Mouse (Mus musculus) subcutaneous adipose tissue, adult 2 months (tissue): ENCODE data around the gene Entpd1. TPM values are rescaled to one million over a fixed set of nuclear protein-coding genes. Genes with fewer than 3 reads are reported as not detected.

Source experiments
- polyA plus RNA-seq: library from polyadenylated mRNA; depleted of rRNA; stranded (reverse); fragments of >200 nt; gene quantifications from 2 replicates; pipeline ENCODE4 v1.2.3, GENCODE M21; 2012; ENCODE audit warnings: low replicate concordance; rRNA removed

The Entpd1 gene
- polyA plus RNA-seq = 20.9 and 51.8 TPM in 2 replicates

GRCm38 (mm10) chr19:40611830-40612506 is at the start of gene Entpd1, which contains the start of gene Tctn3:
Gene Entpd1, plus strand, starts transcription at chr19:40612366.
Gene Tctn3, minus strand, starts transcription at chr19:40612233.

GRCm38 (mm10) chr19:40588293-40588654 is 23.9 kb upstream of the Entpd1 start, which contains the start of gene Aldh18a1:
Gene Aldh18a1, minus strand, starts transcription at chr19:40588463.

GRCm38 (mm10) chr19:40748559-40748958 is 136.4 kb downstream of the Entpd1 start, which contains the start of gene Cc2d2b:
Gene Cc2d2b, plus strand, starts transcription at chr19:40748753.

Other genes starting within 250 kb of the Entpd1 start
- 95.6 and 213 TPM in 2 replicates for gene Sorbs1, start 98.6 kb upstream of the Entpd1 start, polyA plus RNA-seq
- 13.1 and 68.6 TPM in 2 replicates for gene Aldh18a1, start 23.9 kb upstream of the Entpd1 start, polyA plus RNA-seq
- gene Tctn3, start 133 bp upstream of the Entpd1 start, polyA plus RNA-seq = 9.0 and 18.6 TPM in 2 replicates
- 0.01 TPM in 1 of 2 replicates, not detected in the other for gene Cc2d2b, start 136.4 kb downstream of the Entpd1 start, polyA plus RNA-seq
- gene Ccnj, start 218.9 kb downstream of the Entpd1 start, polyA plus RNA-seq = 5.3 and 8.0 TPM in 2 replicates